Comparison of ENCODE assay signal across 11 mouse cellular contexts in genomic region chr15:103000501-103000901, GRCm38 (mm10). TPM values are rescaled to one million over a fixed set of nuclear protein-coding genes. Genes with fewer than 3 reads are reported as not detected.
DNase-seq lines count a peak whose midpoint lies in the region; ATAC-seq and TF ChIP-seq lines count a peak whose summit lies in the region.
"Had no signal": no experiment of that assay in that cellular context is flagged by ENCODE, and none has a peak within 500 bp of the region (broad histone marks: within the 10 kb centered on the region; RNA-seq: fewer than 3 reads in every experiment).

No protein-coding gene starts in this region.

- H3K4me3 ChIP-seq in hindbrain, embryonic 12.5 days: 0 out of 2 replicates have a peak overlapping the region, but pooled peaks have one; percentile 2
- H3K4me3 ChIP-seq in hindbrain, embryonic 10.5 days: no peak overlapping the region
- H3K4me3 ChIP-seq in G1E (ENCODE audit: low read depth, low read length): peak overlapping the region; percentile 74
- peak overlapping the region; percentile 4; the same call in 1 of the 2 replicates for H3K4me3 ChIP-seq in embryonic facial prominence, embryonic 14.5 days (ENCODE audit: low read depth, low read length)
- 0 out of 2 replicates have a peak overlapping the region, but pooled peaks have one; percentile 7 for H3K4me3 ChIP-seq in liver, embryonic 13.5 days (replicated peaks)
- no peak overlapping the region for H3K4me3 ChIP-seq in forebrain, embryonic 11.5 days (ENCODE audit: low read depth, low read length)

- no peaks in the 10 kb centered on the region for H3K9me3 ChIP-seq in hindbrain, embryonic 12.5 days (replicated peaks)
- H3K9me3 ChIP-seq in hindbrain, embryonic 10.5 days: no peaks in the 10 kb centered on the region
- no peaks in the 10 kb centered on the region for H3K9me3 ChIP-seq in G1E (replicated peaks)
- no peaks in the 10 kb centered on the region for H3K9me3 ChIP-seq in embryonic facial prominence, embryonic 14.5 days (ENCODE audit: control insufficient read depth, low read length)
- no peaks in the 10 kb centered on the region for H3K9me3 ChIP-seq in liver, embryonic 13.5 days (replicated peaks)
- no peaks in the 10 kb centered on the region for H3K9me3 ChIP-seq in forebrain, embryonic 11.5 days (ENCODE audit: control insufficient read depth, low read length)

- no peak for TF ChIP-seq CTCF in G1E (IDR thresholded peaks at IDR 0.05; ENCODE audit: low read depth, low read length)

- 1% methylated on average over 24 of the region's 24 CpGs for WGBS in hindbrain, embryonic 12.5 days
- under 1% methylated on average over 24 of the region's 24 CpGs for WGBS in hindbrain, embryonic 10.5 days
- WGBS in embryonic facial prominence, embryonic 14.5 days: 3% methylated on average over 23 of the region's 24 CpGs
- 5% methylated on average over 24 of the region's 24 CpGs for WGBS in liver, embryonic 13.5 days (ENCODE audit: insufficient replicate concordance)
- WGBS in forebrain, embryonic 11.5 days: under 1% methylated on average over 24 of the region's 24 CpGs

- H3K36me3 ChIP-seq in hindbrain, embryonic 12.5 days: no peaks in the 10 kb centered on the region
- no peaks in the 10 kb centered on the region for H3K36me3 ChIP-seq in hindbrain, embryonic 10.5 days
- peaks cover 13% of the 10 kb centered on the region for H3K36me3 ChIP-seq in G1E (replicated peaks)
- no peaks in the 10 kb centered on the region for H3K36me3 ChIP-seq in embryonic facial prominence, embryonic 14.5 days (ENCODE audit: control insufficient read depth, insufficient read depth, low read length)
- H3K36me3 ChIP-seq in liver, embryonic 13.5 days: no peaks in the 10 kb centered on the region
- H3K36me3 ChIP-seq in forebrain, embryonic 11.5 days (ENCODE audit: control insufficient read depth, insufficient read depth, low read length): no peaks in the 10 kb centered on the region

- DNase-seq in hindbrain, embryonic 10.5 days (ENCODE audit: low spot score): no peak
- no peak for DNase-seq in G1E (ENCODE audit: low spot score)
- DNase-seq in embryonic facial prominence, embryonic 14.5 days (ENCODE audit: low spot score): no peak
- no peak for DNase-seq in liver, embryonic 13.5 days
- DNase-seq in right cerebral cortex, postnatal 25 days: no peak
- DNase-seq in gastrocnemius, postnatal 10 days: no peak
- DNase-seq in forebrain, embryonic 11.5 days (ENCODE audit: low spot score): no peak
- DNase-seq: embryo, embryonic 11 days; left cerebral cortex, postnatal 4 days; thymus, adult 2 months had no signal

- no peak overlapping the region for H3K9ac ChIP-seq in hindbrain, embryonic 12.5 days
- no peak overlapping the region for H3K9ac ChIP-seq in embryonic facial prominence, embryonic 14.5 days (ENCODE audit: low read depth, low read length)
- H3K9ac ChIP-seq in liver, embryonic 13.5 days: no peak overlapping the region
- no peak overlapping the region for H3K9ac ChIP-seq in forebrain, embryonic 11.5 days (ENCODE audit: low read length)

- no peak for ATAC-seq in hindbrain, embryonic 12.5 days (ENCODE audit: low FRiP score)
- ATAC-seq in G1E (ENCODE audit: extremely low read depth, insufficient number of reproducible peaks, low FRiP score, poor library complexity, severe bottlenecking): no peak
- ATAC-seq in embryonic facial prominence, embryonic 14.5 days (ENCODE audit: low read depth): no peak
- no peak for ATAC-seq in liver, embryonic 13.5 days (ENCODE audit: low read depth)
- ATAC-seq in forebrain, embryonic 11.5 days (replicated peaks; ENCODE audit: low FRiP score): no peak

- H3K4me1 ChIP-seq in hindbrain, embryonic 12.5 days: peaks cover 7% of the 10 kb centered on the region
- H3K4me1 ChIP-seq in hindbrain, embryonic 10.5 days (replicated peaks): peaks cover 9% of the 10 kb centered on the region
- H3K4me1 ChIP-seq in G1E (ENCODE audit: insufficient read depth, low read depth, low read length): peaks cover 87% of the 10 kb centered on the region
- peaks cover 15% of the 10 kb centered on the region; the same call in 1 of the 2 replicates for H3K4me1 ChIP-seq in embryonic facial prominence, embryonic 14.5 days (ENCODE audit: control insufficient read depth, insufficient read depth, low read length)
- H3K4me1 ChIP-seq in liver, embryonic 13.5 days (replicated peaks): peaks cover 9% of the 10 kb centered on the region
- peaks cover 3% of the 10 kb centered on the region; the same call in 1 of the 2 replicates for H3K4me1 ChIP-seq in forebrain, embryonic 11.5 days (replicated peaks; ENCODE audit: control insufficient read depth, insufficient read depth, low read length)

- no peak overlapping the region for H3K4me2 ChIP-seq in hindbrain, embryonic 12.5 days (replicated peaks)
- peak overlapping the region; percentile 15; the same call in 1 of the 2 replicates for H3K4me2 ChIP-seq in embryonic facial prominence, embryonic 14.5 days (ENCODE audit: low read depth, low read length)
- H3K4me2 ChIP-seq in liver, embryonic 13.5 days: peak overlapping the region; percentile 17; the same call in 1 of the 2 replicates
- H3K4me2 ChIP-seq in forebrain, embryonic 11.5 days (ENCODE audit: low read depth, low read length, severe bottlenecking): no peak overlapping the region

- no peak overlapping the region for H3K27ac ChIP-seq in hindbrain, embryonic 12.5 days
- H3K27ac ChIP-seq in hindbrain, embryonic 10.5 days: no peak overlapping the region
- no peak overlapping the region for H3K27ac ChIP-seq in embryonic facial prominence, embryonic 14.5 days (replicated peaks; ENCODE audit: low read depth, low read length)
- H3K27ac ChIP-seq in liver, embryonic 13.5 days: no peak overlapping the region
- no peak overlapping the region for H3K27ac ChIP-seq in forebrain, embryonic 11.5 days (ENCODE audit: low read depth, low read length)

- H3K27me3 ChIP-seq in hindbrain, embryonic 12.5 days: peaks cover 97% of the 10 kb centered on the region
- H3K27me3 ChIP-seq in hindbrain, embryonic 10.5 days (ENCODE audit: insufficient read depth, poor library complexity, severe bottlenecking): peaks cover 100% of the 10 kb centered on the region
- peaks cover 5% of the 10 kb centered on the region; the same call in 1 of the 2 replicates for H3K27me3 ChIP-seq in G1E (ENCODE audit: insufficient read depth, low read length)
- peaks cover 100% of the 10 kb centered on the region for H3K27me3 ChIP-seq in embryonic facial prominence, embryonic 14.5 days (replicated peaks; ENCODE audit: control insufficient read depth, insufficient read depth, low read length)
- peaks cover 100% of the 10 kb centered on the region for H3K27me3 ChIP-seq in liver, embryonic 13.5 days
- H3K27me3 ChIP-seq in forebrain, embryonic 11.5 days (ENCODE audit: control insufficient read depth, insufficient read depth, low read length): peaks cover 98% of the 10 kb centered on the region

RNA-seq across cellular contexts. Expression of gene Hoxc6, which starts 2.4 kb away (rescaled TPM):
- polyA plus RNA-seq in hindbrain, embryonic 12.5 days (2016; fragmentation: Nextera tagmentation; extraction: Ambion mirVana): 2.1 and 2.3 TPM in 2 replicates
- not detected in 2 replicates for polyA plus RNA-seq in hindbrain, embryonic 10.5 days (2016; fragmentation: Nextera tagmentation; extraction: Ambion mirVana)
- total RNA-seq in G1E (2014; fragmentation: Nextera tagmentation) (16.3 and 37.1 TPM in 2 replicates), G1E (2017) (8.6 and 12.0 TPM in 2 replicates)
- 27.1 and 28.6 TPM in 2 replicates for polyA plus RNA-seq in G1E (2012)
- polyA plus RNA-seq in embryonic facial prominence, embryonic 14.5 days (2014; fragmentation: Nextera tagmentation; extraction: Ambion mirVana): 0.25 and 0.93 TPM in 2 replicates
- 0.13 and 0.14 TPM in 2 replicates for polyA plus RNA-seq in liver, embryonic 13.5 days (2015; fragmentation: Nextera tagmentation; extraction: Ambion mirVana)
- total RNA-seq in gastrocnemius, postnatal 10 days (2021): 10 to 100 TPM in 1 of 2 experiments, 1 to 10 TPM in 1; 5.1 to 10.0 TPM
- not detected in 2 replicates for polyA plus RNA-seq in forebrain, embryonic 11.5 days (2014; fragmentation: Nextera tagmentation; extraction: Ambion mirVana)
- total RNA-seq: left cerebral cortex, postnatal 4 days had no signal

RNA-seq across cellular contexts. Expression of gene Hoxc8, which starts 10.1 kb away (rescaled TPM):
- not detected in 2 replicates for polyA plus RNA-seq in hindbrain, embryonic 12.5 days (2016; fragmentation: Nextera tagmentation; extraction: Ambion mirVana)
- not detected in 2 replicates for polyA plus RNA-seq in hindbrain, embryonic 10.5 days (2016; fragmentation: Nextera tagmentation; extraction: Ambion mirVana)
- total RNA-seq in G1E (2014; fragmentation: Nextera tagmentation) (21.1 and 26.6 TPM in 2 replicates), G1E (2017) (2.0 and 2.7 TPM in 2 replicates)
- polyA plus RNA-seq in G1E (2012): 10.1 and 12.2 TPM in 2 replicates
- polyA plus RNA-seq in embryonic facial prominence, embryonic 14.5 days (2014; fragmentation: Nextera tagmentation; extraction: Ambion mirVana): 0.14 TPM in 1 of 2 replicates, not detected in the other
- polyA plus RNA-seq in liver, embryonic 13.5 days (2015; fragmentation: Nextera tagmentation; extraction: Ambion mirVana): 0.19 and 0.20 TPM in 2 replicates
- total RNA-seq in gastrocnemius, postnatal 10 days (2021): 1 to 10 TPM; 1.8 to 2.8 TPM
- polyA plus RNA-seq in forebrain, embryonic 11.5 days (2014; fragmentation: Nextera tagmentation; extraction: Ambion mirVana): not detected in 2 replicates
- total RNA-seq: left cerebral cortex, postnatal 4 days had no signal

RNA-seq across cellular contexts. Expression of gene Hoxc4, which starts 18.2 kb away (rescaled TPM):
- 34.5 and 59.6 TPM in 2 replicates for polyA plus RNA-seq in hindbrain, embryonic 12.5 days (2016; fragmentation: Nextera tagmentation; extraction: Ambion mirVana)
- polyA plus RNA-seq in hindbrain, embryonic 10.5 days (2016; fragmentation: Nextera tagmentation; extraction: Ambion mirVana): 1.5 and 29.6 TPM in 2 replicates
- total RNA-seq in G1E (2014; fragmentation: Nextera tagmentation): 29.3 and 33.9 TPM in 2 replicates
- total RNA-seq in G1E (2017): 11.0 and 12.2 TPM in 2 replicates
- 60.1 and 65.8 TPM in 2 replicates for polyA plus RNA-seq in G1E (2012)
- 2.5 and 4.0 TPM in 2 replicates for polyA plus RNA-seq in embryonic facial prominence, embryonic 14.5 days (2014; fragmentation: Nextera tagmentation; extraction: Ambion mirVana)
- polyA plus RNA-seq in liver, embryonic 13.5 days (2015; fragmentation: Nextera tagmentation; extraction: Ambion mirVana): 0.31 and 0.42 TPM in 2 replicates
- total RNA-seq in gastrocnemius, postnatal 10 days (2021): 1 to 10 TPM; 5.3 to 6.3 TPM
- not detected in 2 replicates for polyA plus RNA-seq in forebrain, embryonic 11.5 days (2014; fragmentation: Nextera tagmentation; extraction: Ambion mirVana)
- total RNA-seq: left cerebral cortex, postnatal 4 days had no signal

RNA-seq across cellular contexts. Expression of gene Hoxc9, which starts 24.3 kb away (rescaled TPM):
- not detected in 2 replicates for polyA plus RNA-seq in hindbrain, embryonic 12.5 days (2016; fragmentation: Nextera tagmentation; extraction: Ambion mirVana)
- not detected in 2 replicates for polyA plus RNA-seq in hindbrain, embryonic 10.5 days (2016; fragmentation: Nextera tagmentation; extraction: Ambion mirVana)
- total RNA-seq in G1E (2014; fragmentation: Nextera tagmentation) (5.0 and 7.9 TPM in 2 replicates), G1E (2017) (3.3 and 3.9 TPM in 2 replicates)
- 9.8 and 12.0 TPM in 2 replicates for polyA plus RNA-seq in G1E (2012)
- not detected in 2 replicates for polyA plus RNA-seq in embryonic facial prominence, embryonic 14.5 days (2014; fragmentation: Nextera tagmentation; extraction: Ambion mirVana)
- polyA plus RNA-seq in liver, embryonic 13.5 days (2015; fragmentation: Nextera tagmentation; extraction: Ambion mirVana): 0.07 TPM in 1 of 2 replicates, not detected in the other
- total RNA-seq in gastrocnemius, postnatal 10 days (2021): 1 to 10 TPM; 6.5 to 8.2 TPM
- polyA plus RNA-seq in forebrain, embryonic 11.5 days (2014; fragmentation: Nextera tagmentation; extraction: Ambion mirVana): not detected in 2 replicates
- total RNA-seq: left cerebral cortex, postnatal 4 days had no signal

RNA-seq across cellular contexts. Expression of gene Hoxc5, which starts 33.3 kb away (rescaled TPM):
- 20.2 and 37.0 TPM in 2 replicates for polyA plus RNA-seq in hindbrain, embryonic 12.5 days (2016; fragmentation: Nextera tagmentation; extraction: Ambion mirVana)
- 0.37 and 10.8 TPM in 2 replicates for polyA plus RNA-seq in hindbrain, embryonic 10.5 days (2016; fragmentation: Nextera tagmentation; extraction: Ambion mirVana)
- total RNA-seq in G1E (2014; fragmentation: Nextera tagmentation): 9.9 and 19.8 TPM in 2 replicates
- total RNA-seq in G1E (2017): 7.6 and 9.1 TPM in 2 replicates
- polyA plus RNA-seq in G1E (2012): 11.4 and 12.4 TPM in 2 replicates
- polyA plus RNA-seq in embryonic facial prominence, embryonic 14.5 days (2014; fragmentation: Nextera tagmentation; extraction: Ambion mirVana): 0.96 and 2.8 TPM in 2 replicates
- 0.27 and 0.28 TPM in 2 replicates for polyA plus RNA-seq in liver, embryonic 13.5 days (2015; fragmentation: Nextera tagmentation; extraction: Ambion mirVana)
- total RNA-seq in gastrocnemius, postnatal 10 days (2021): 1 to 10 TPM; 2.1 to 3.6 TPM
- not detected in 2 replicates for polyA plus RNA-seq in forebrain, embryonic 11.5 days (2014; fragmentation: Nextera tagmentation; extraction: Ambion mirVana)
- total RNA-seq: left cerebral cortex, postnatal 4 days had no signal

Comparison
In these comparisons a context has a peak if more than half of its experiments do, and no peak if none do; other contexts are left out.
1. H3K4me3 ChIP-seq: peak in hindbrain, embryonic 12.5 days (single experiment), G1E (single experiment), embryonic facial prominence, embryonic 14.5 days (single experiment) and liver, embryonic 13.5 days (single experiment); none in hindbrain, embryonic 10.5 days (single experiment) and forebrain, embryonic 11.5 days (single experiment).
2. H3K4me2 ChIP-seq: peak in embryonic facial prominence, embryonic 14.5 days (single experiment) and liver, embryonic 13.5 days (single experiment); none in hindbrain, embryonic 12.5 days (single experiment) and forebrain, embryonic 11.5 days (single experiment).